Mouse (Mus musculus) gastrocnemius, postnatal 10 days (tissue): ENCODE results near the gene Taf12. TPM values are rescaled to one million over a fixed set of nuclear protein-coding genes. Genes with fewer than 3 reads are reported as not detected.
A peak's percentile ranks its signal among the peaks of the same experiment; 100 is the strongest.

ENCODE experiments used
- DNase-seq: peaks from one replicate; pipeline ENCODE4 v3.0.0; 2021; ENCODE audit warnings: mixed read lengths
- long read RNA-seq, 2 experiments: library from polyadenylated mRNA; stranded (forward); transcript quantifications; one replicate each; pipeline ENCODE4 v2.0.0; 2021
- total RNA-seq, 2 experiments: library from RNA; stranded (reverse); gene quantifications; 2 replicates each; pipeline ENCODE4 v1.2.3; 2021

The Taf12 gene
- 10 to 100 TPM; 22.9 to 25.7 TPM for total RNA-seq
- long read RNA-seq, experiment 1, transcript Taf12-201 (6 exons, 3,787 nt): minor isoform, 10 of 39 reads
- long read RNA-seq, experiment 1, transcript Taf12-202 (7 exons, 777 nt): major isoform, 21 of 39 reads
- long read RNA-seq, experiment 1, partial matches to known transcripts: 1 of 39 reads
- long read RNA-seq, experiment 1, other reads (novel, unspliced or antisense): 7 of 39 reads
- long read RNA-seq, experiment 2, transcript Taf12-202 (7 exons, 777 nt): major isoform, 27 of 39 reads
- long read RNA-seq, experiment 2, partial matches to known transcripts: 0 of 39 reads
- long read RNA-seq, experiment 2, other reads (novel, unspliced or antisense): 9 of 39 reads

DNA sequence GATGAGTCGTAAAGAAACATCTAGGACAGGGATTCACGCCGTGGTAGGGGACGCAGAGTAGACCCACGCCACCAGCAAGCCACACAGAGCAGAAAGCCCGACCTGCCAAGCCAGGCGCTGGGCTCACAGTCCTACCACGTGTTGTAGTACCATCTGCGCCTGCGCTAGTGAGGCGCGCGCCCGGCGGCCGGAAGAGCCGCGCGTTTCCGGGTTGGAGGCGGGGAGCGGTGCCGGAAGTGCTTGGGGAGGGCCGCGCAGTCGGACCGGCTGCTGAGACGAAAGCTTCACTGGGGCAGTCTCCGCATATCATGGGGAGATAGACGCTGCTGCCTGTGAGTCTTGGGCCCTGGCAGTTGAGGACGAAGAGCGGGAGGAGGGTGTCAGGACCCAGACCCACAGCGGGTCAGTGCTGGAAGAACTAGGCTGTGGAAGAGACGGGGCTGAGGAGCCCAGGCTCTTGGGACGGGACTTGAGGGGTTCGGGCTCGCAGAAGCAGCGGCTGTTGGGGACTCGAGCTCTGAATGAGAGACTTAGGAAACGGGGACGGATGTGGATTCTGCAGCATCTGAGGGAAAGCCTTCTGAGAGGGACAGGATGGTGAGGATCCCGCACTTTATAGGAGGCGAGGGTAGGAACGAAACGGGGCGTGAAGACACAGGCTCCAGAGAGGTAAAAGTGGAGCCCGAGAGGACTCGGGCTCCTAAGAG, at the start of gene Taf12:
Taf12 (plus strand) TSS at position 220 of the 707 bp plus-strand sequence.
- DNase-seq: peak; percentile 92

DNA sequence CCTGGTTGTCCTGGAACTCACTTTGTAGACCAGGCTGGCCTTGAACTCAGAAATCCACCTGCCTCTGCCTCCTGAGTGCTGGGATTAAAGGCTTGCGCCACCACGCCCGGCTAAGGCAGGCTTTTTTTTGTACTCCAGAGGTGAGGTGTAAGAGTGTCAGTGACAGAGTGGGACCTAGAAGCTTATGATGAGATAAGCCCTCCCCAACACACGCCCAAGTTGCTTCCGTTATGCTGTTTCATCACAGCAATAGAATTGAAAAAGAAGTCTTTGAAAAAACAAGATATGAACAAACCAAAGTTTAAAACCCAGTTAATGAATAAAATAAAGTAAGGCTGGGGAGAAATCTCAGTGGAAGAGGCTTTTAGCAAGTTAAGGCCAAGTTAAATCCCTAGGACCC, 43.8 kb upstream of the Taf12 start:
- no peak for DNase-seq

DNA sequence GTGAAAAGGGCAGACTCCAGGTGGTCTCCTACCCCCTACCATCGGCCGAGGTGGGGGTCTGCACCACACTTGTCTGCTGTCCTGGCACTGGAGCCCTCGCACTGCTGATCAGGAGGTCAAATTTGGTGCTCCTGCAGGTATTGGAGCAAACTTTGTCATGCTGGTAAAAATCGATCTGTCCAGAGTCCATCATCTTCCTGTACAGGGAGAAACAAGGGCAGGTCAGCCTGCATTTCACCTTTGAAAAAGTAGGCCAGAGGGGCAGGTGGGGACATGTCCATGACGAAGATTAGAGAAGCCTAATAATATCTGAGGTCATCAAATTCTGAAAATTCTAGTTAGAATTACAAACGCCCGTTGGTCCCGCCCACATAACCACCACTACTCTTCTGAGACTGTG, 39.5 kb upstream of the Taf12 start:
- DNase-seq: no peak

GRCm38 (mm10) chr4:132238356-132238755, 35.8 kb upstream of the Taf12 start:
- DNase-seq: no peak

GRCm38 (mm10) chr4:132240367-132240766, 33.8 kb upstream of the Taf12 start:
- no peak for DNase-seq

GRCm38 (mm10) chr4:132241208-132241607, 33.0 kb upstream of the Taf12 start:
- DNase-seq: no peak

DNA sequence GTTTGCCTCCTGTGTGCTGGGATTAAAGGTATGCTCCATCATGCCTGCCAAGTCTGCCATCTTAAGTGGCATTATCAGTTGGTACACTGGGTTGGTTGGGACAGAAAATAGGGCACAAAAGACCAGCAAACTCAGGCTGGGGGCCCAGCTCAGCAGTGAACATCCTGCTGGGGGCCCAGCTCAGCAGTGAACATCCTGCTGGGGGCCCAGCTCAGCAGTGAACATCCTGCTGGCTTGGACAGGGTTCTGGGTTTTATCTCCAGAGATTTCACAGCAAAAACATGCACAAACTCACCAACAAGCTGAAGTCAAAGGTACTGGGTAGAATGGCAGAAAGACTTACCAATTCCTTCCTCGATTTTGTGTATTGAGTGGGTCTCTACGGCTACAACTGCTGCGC, 28.5 kb upstream of the Taf12 start:
- no peak for DNase-seq

GRCm38 (mm10) chr4:132247451-132247997, 26.7 kb upstream of the Taf12 start:
- no peak for DNase-seq

DNA sequence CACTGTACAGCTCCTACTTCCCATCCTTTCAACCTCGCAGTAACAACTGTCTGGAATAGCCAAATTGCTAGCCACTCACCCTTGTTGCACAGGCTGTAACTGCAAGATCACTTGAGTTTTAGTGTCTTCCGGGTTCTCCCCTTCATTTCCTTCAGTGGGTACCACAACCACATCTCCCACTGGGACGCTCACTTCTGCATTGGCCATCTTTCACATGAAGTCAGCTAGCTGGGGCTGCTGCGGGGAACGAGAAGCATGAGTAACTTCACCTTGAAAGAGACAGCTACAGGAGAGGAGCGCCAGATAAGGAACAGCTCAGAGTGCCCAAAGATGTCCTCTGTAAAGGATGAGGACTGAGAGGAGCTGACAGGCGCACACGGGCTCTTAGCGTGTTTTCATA, 22.6 kb upstream of the Taf12 start:
- DNase-seq: no peak

DNA sequence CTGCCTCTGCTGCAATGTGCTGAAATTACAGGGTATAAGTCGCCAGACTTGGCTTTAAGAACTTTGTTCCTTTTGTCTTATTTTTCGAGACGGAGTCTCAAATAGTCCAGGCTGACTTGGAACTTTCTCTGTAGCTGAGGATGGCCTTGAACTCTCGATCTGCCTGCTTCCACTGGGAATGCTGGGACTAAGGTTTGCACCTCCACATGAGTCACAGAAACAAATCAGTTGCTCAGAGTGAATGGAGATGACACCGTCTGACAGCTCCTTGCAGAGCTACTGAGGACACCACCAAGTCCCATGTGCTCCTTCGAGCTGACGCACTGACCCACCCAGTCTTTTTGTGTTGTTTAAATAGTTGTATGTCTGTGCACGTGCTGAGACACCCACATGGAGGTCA, 21.0 kb upstream of the Taf12 start:
- DNase-seq: no peak

- DNase-seq: no peak
Measured at GRCm38 (mm10) chr4:132253622-132254021, 20.6 kb upstream of the Taf12 start.

DNA sequence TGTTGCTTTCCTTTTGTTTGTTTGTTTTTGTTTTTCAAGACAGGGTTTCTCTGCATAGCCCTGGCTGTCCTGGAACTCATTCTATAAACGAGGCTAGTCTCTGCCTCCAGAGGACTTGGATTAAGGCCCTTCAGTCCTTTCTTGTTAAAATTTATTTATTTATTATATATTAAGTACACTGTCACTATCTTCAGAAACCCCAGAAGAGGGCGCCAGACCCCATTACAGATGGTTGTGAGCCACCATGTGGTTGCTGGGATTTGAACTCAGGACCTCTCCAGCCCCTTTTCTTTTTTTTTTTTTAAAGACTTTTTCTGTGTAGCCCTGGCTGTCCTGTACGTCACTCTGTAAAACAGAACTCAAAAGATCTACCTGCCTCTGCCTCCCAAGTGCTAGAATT, 19.2 kb upstream of the Taf12 start:
- DNase-seq: no peak

DNA sequence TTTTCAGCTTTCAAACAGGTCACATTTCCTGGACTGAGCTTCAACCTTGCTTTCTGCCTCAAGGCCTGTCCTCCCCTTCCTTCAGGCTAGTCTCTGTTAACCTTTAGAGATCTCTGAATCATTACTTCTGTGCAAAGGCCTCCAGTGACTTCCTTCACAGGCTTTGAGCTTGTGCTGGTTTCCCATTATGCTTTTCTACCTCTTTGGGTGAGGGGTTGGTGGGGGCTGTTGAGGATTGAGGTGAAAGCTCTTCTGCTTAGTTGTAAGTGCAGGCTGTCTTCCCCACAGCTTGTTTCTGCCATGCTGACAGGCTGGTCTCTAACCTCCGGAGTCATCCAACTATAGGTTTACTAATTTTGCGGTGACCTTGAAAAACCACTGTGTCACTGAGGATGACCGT, 17.8 kb upstream of the Taf12 start:
- no peak for DNase-seq

DNA sequence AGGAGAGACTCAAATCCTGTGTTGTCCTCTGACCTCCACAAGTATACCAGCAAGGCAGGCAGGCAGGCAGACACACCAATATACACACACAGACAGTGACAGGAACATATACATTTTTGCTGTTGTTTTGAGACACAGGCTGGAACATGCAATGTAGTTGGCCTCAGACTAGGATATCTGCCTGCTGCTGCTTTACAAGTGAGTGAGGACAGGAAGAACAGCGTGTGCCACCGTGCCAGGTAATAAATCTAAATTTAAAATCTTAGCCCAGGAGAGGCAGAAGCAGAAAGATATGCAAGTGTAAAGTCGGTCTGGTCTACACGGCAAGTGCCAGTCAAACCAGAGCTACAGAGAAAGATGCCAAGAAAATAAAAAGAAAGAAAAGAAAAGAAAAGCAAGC, 14.9 kb upstream of the Taf12 start:
- no peak for DNase-seq

- peak; percentile 62 for DNase-seq
Measured at GRCm38 (mm10) chr4:132260404-132261379, 13.5 kb upstream of the Taf12 start.

GRCm38 (mm10) chr4:132261514-132262357, 12.4 kb upstream of the Taf12 start, which contains the start of gene Gmeb1:
Gmeb1 (minus strand) TSS chr4:132261602.
- DNase-seq: peak; percentile 82

DNA sequence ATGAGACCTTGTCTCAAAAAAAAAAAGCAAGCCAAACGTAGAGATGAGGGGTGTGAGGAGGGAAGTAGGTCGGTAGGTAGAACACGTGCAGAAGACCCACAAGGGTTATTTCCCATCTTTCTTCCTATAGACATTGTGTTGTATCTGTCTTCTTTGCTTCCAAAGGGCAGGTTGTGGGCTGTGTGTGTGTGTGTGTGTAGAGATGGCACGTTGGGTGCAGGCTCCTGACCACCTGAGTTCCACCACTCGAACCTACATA, 11.9 kb upstream of the Taf12 start:
- DNase-seq: no peak

DNA sequence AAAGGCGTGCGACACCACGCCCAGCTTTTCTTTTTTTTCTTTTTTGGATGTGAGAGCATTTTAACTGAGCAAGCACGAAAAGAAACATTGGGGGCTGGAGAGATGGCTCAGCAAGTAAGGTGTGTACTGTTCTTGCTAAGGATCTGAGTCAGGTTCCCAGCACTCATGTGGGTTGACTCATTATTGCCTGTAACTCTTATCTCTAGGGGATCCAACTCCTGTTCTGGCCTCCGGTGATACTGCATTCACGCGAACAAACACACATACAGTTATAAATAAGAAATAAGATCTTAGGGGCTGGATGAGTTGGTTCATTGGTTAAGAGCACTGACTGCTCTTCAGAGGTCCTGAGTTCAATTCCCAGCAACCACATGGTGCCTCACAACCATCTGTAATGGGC, 10.9 kb upstream of the Taf12 start:
- DNase-seq: no peak

- no peak for DNase-seq
Measured at GRCm38 (mm10) chr4:132266835-132267349, 7.3 kb upstream of the Taf12 start.

DNA sequence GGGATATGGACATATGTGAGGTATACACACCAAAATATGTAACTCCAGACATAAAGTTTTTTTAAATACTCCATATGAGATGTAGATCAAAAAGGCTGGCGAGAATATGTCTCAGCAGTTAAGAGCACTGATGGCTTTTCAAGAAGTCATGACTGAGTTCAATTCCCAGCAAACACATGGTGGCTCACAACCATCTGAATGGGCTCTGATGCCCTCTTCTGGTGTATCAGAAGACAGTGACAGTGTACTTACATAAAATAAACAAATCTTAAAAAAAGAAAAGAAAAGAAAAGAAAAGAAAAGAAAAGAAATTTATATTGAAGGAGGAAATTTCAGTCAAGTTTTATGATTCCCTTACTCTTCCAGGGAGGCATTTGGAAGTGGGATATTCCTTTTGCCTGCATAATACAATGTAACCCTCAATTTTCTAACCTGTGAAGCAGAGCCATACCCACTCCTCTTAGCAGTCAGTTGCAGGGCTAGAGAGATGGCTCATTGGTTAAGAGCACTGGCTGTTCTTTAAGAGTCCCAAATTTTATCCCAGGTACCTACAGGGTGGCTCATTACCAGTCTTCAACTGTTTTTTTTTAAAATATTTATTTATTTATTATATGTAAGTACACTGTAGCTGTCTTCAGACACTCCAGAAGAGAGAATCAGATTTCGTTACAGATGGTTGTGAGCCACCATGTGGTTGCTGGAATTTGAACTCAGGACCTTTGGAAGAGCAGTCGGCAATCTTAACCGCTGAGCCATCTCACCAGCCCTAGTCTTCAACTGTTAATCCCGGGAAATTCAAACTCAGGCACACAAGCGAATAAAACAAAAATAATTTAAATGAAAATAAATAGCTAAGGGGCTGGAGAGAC, 5.1 kb upstream of the Taf12 start:
- no peak for DNase-seq
